Mouse (Mus musculus): ENCODE results near the gene Slc17a4.

DNA sequence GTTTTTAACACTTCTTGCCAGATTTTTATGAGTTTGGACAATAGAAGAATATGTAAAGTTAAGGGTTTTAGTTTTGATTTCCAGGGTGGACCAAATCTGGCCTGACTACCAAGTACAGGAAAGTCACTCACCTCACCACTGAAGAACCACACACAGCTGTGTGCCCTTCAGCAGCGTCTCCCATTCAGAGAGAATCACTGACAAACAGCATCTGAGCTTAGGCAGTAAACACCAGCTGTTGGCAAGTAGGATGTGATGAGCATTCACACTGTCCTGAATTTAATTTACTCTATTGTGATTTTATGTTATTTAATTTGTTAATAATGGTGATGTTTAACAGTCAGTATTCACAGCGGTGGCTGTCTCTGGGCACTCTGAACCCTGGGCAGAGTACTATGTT, 11.0 kb upstream of the Slc17a4 start:
- TF ChIP-seq POLR2A (IDR thresholded peaks at IDR 0.05; ENCODE audit: low read depth, low read length) (no peak), CTCF (IDR thresholded peaks at IDR 0.05; ENCODE audit: extremely low read depth, insufficient read depth, insufficient read length, insufficient replicate concordance) (no peak)
